Mouse (Mus musculus): ENCODE measurements around the gene Ccnyl1.

The Ccnyl1 gene

DNA sequence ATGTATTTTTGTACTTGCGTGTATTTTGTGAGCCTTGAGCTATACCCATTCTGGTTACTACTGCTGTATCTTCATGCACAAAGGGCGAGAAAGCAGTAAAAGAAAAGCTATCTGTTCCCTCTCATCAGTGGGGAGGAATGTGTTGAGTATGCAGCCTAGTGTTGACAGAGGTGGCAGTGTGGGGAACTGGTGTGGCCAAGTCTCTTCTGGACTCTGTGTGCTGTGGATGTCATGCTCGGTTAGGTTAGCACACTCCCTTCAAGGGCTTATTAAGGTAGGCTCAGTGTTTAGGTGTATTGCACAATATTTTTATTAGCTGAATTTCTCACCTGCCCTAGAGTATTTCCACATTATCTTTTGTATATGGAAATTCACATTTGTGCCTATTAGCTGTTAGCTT, 11.5 kb downstream of the Ccnyl1 start:
- DNase-seq (ENCODE audit: low spot score): no peak

DNA sequence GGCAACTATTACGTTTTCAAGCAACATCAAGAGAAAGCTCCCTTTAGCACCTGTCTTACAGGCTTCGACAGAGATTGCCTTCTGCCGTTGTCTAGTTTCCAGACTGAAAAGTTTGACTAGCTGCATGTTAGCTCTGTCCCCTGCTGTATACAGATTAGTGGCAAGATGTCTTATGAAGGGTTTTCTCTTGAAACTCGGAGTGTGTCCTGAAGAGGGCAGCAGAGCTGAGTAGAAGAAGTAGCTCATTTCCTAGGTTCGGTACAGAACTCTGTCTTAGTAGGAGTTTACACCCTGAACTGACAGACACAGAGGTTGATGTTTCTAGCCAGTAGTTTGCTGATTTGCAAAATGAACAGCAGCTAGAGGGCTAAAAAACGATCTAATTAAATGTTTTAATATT, 15.0 kb downstream of the Ccnyl1 start:
- peak; percentile 84 for DNase-seq (ENCODE audit: low spot score)

GRCm38 (mm10) chr1:64706610-64707009, 16.4 kb downstream of the Ccnyl1 start:
- DNase-seq (ENCODE audit: low spot score): no peak

DNA sequence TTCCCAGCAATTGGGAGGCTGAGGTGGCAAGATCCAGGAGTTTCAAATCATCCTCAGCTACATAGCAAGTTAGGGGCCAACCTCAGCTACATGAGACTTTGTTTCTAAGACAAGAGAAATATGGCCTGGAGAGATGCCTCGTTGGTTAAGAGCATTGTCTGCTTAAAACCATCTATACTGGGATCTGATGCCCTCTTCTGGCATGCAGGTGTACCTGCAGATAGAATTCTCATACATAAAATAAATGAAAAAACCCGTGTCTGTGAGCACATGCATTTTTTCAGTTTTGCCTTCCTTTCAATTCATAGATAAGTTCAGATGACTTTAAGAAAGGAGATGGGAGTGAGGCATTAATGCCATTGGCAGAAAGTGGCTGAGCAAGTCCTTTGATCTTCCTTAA, 19.6 kb downstream of the Ccnyl1 start:
- no peak for DNase-seq (ENCODE audit: low spot score)

GRCm38 (mm10) chr1:64712006-64712760, 21.9 kb downstream of the Ccnyl1 start:
- DNase-seq (ENCODE audit: low spot score): no peak

- no peak for DNase-seq (ENCODE audit: low spot score)
Measured at GRCm38 (mm10) chr1:64715458-64715857, 25.2 kb downstream of the Ccnyl1 start.

GRCm38 (mm10) chr1:64716589-64717304, 26.5 kb downstream of the Ccnyl1 start:
- DNase-seq (ENCODE audit: low spot score): no peak

- peak; percentile 78 for DNase-seq (ENCODE audit: low spot score)
Measured at GRCm38 (mm10) chr1:64717504-64717903, 27.2 kb downstream of the Ccnyl1 start.

DNA sequence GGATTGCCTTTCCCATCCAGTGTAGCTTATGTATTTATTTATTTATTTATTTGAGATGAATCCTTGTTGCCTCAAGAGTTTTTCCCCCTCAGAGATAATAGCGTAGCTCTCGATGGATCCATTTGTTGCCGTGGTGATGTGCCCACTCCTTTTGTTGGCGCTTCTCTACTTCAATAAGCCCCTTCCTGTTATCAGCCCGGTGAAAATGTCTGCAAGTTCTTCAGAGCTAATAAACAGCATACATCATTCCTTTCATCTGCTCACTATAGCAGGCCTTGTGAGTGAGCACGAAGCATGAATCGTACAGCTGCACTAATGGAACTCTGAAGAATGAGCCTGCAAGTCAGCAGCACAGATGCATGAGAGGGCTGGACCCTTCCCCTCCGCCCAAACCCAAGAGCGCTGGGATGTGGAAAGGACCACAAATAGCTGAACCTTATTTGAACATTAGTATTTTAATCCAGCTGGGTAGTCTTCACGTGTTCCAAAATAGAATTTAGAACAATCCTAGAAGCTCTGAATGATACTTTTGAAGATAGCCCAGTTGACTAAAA, 30.9 kb downstream of the Ccnyl1 start:
- DNase-seq (ENCODE audit: low spot score): no peak

DNA sequence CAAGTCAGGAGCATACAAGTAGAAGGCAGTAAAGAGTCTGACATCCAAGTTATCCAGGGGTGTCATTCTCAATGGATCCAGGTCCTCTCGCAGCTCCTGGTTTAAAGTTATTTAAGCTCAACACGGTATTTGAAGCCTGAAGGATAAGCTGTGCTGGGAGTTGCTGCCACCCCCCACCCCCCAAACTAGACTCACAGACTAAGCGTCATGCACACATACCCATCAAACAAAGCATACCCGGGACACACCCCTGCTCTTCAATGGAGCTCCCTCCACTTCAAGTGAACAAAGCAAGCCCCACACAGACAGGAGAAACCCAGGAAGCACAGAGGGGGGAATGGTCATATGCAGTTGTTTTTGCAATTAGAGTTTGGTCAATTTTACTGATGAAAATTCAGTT, 39.8 kb downstream of the Ccnyl1 start:
- DNase-seq (ENCODE audit: low spot score): no peak

DNA sequence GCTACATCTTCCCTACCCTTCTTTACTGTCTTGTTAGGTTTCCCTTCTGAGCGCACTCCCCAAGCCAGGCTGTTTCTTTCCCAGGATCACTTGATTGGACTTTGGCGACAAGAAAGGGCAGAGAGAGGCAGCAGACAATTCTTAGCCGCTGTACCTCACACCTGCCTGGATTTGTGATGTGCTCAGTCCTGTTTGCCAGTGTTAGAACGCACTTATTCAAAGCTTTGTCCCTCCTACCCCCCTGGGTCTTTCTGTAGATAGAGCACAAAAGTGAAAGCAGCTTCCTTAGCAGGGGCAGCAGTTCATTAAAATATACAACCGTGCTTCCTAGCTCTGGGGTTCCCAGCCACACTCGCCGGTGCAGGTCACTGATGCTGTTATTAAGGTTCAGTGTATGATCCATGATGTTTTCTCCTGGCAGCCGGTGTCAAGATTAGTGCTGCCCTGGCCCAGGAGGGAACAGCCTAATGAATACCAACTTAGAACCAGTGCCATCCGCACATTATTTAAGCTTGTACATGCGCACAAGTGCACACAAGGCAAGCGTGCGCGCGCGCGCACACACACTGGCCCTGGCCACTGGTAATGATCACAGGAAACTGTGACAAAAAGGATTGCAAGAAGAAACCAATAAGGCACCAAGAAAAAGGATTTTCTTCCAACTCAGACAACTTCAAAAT, 41.2 kb downstream of the Ccnyl1 start:
- DNase-seq (ENCODE audit: low spot score): peak; percentile 64

GRCm38 (mm10) chr1:64732161-64732560, 41.9 kb downstream of the Ccnyl1 start:
- DNase-seq (ENCODE audit: low spot score): no peak

- no peak for DNase-seq (ENCODE audit: low spot score)
Measured at GRCm38 (mm10) chr1:64732637-64733200, 42.5 kb downstream of the Ccnyl1 start.

GRCm38 (mm10) chr1:64733453-64734245, 43.4 kb downstream of the Ccnyl1 start:
- DNase-seq (ENCODE audit: low spot score): no peak

DNA sequence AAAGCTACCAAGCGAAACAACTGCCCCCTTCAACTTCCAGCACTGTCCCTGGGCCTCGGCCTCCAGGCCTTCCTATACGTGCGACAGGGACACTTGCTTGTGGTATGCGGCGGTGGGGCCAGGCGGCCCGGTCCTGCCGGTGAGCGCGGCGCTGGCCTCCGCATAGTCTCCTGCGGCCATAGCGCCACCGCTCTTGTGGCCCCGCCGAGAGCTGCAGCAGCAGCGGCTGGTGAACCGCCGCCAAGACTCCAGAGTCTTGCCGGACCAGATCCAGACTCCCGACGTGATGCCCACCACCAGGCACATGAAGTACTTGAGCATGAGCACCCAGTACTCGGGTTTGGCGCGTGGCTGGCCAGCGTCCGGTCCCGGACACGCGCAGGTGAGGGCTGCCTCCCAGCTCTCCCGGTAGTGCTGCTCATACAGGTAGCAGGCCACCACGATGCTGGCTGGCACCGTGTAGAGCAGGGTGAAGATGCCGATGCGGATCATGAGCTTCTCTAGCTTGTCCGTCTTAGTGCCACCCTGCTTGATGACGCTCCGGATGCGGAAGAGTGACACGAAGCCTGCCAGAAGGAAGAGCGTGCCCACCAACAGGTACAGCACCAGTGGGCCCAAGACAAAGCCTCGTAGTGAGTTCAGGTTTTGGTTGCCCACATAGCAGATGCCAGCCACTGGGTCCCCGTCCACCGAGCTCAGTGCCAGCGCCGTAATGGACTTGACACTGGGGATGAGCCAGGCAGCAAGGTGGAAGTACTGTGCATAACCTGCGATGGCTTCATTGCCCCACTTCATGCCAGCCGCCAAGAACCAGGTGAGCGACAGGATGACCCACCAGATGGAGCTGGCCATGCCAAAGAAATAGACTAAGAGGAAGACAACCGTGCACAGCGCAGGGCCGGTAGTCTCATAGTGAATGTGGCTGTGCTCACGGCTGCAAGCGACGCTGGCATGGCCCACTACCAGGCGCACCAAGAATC, 44.8 kb downstream of the Ccnyl1 start:
- DNase-seq (ENCODE audit: low spot score): peak; percentile 59

GRCm38 (mm10) chr1:64735781-64736680, 45.8 kb downstream of the Ccnyl1 start:
- DNase-seq (ENCODE audit: low spot score): peak; percentile 81

GRCm38 (mm10) chr1:64736681-64737501, 46.6 kb downstream of the Ccnyl1 start:
- peak; percentile 59 for DNase-seq (ENCODE audit: low spot score)

- peak; percentile 98 for DNase-seq (ENCODE audit: low spot score)
Measured at GRCm38 (mm10) chr1:64737502-64738179, 47.4 kb downstream of the Ccnyl1 start, which contains the start of gene Fzd5. Gene Fzd5 (minus strand): TSS chr1:64737751.

All from retina, embryonic 14.5 days (tissue).